In genomic region chr1:56289748-56290147, GRCm38 (mm10) we compare ENCODE assay signal across 12 mouse cellular contexts.
DNase-seq lines count a peak whose midpoint lies in the region; ATAC-seq lines count a peak whose summit lies in the region.
"Had no signal": no experiment of that assay in that cellular context is flagged by ENCODE, and none has a peak within 500 bp of the region (broad histone marks: within the 10 kb centered on the region; RNA-seq: fewer than 3 reads in every experiment).

No protein-coding gene starts in this region.

- peaks cover 11% of the 10 kb centered on the region; the same call in 1 of the 2 replicates for H3K4me1 ChIP-seq in kidney, embryonic 16.5 days (ENCODE audit: insufficient read depth, low read length)
- H3K4me1 ChIP-seq: liver, embryonic 13.5 days had no signal

- no peak for ATAC-seq in kidney, embryonic 16.5 days (ENCODE audit: low FRiP score, low TSS enrichment)
- ATAC-seq: activated CD4-positive, CD25-positive, alpha-beta regulatory T cell, adult 4 months had no signal

- H3K36me3 ChIP-seq in kidney, embryonic 16.5 days (ENCODE audit: insufficient read depth, low read length): no peaks in the 10 kb centered on the region
- H3K36me3 ChIP-seq: embryonic facial prominence, embryonic 13.5 days; liver, embryonic 13.5 days had no signal

- H3K4me3 ChIP-seq in kidney, embryonic 16.5 days (ENCODE audit: low read length): no peak overlapping the region
- H3K4me3 ChIP-seq: embryonic facial prominence, embryonic 13.5 days; left cerebral cortex, adult 2 months; liver, embryonic 13.5 days had no signal

- no peaks in the 10 kb centered on the region for H3K27me3 ChIP-seq in kidney, embryonic 16.5 days (ENCODE audit: insufficient read depth, low read length)
- H3K27me3 ChIP-seq: embryonic facial prominence, embryonic 13.5 days; liver, embryonic 13.5 days had no signal

- DNase-seq in adrenal gland, postnatal 10 days: peak; percentile 8
- DNase-seq in adrenal gland, postnatal 4 days (ENCODE audit: low spot score in 2 of 2): no peak
- DNase-seq in gastrocnemius, postnatal 14 days: peak; percentile 9
- DNase-seq in gastrocnemius, adult 8-10 months (ENCODE audit: low spot score in 2 of 2): no peak
- peak; percentile 52 for DNase-seq in kidney, postnatal 10 days
- peak; percentile 6 for DNase-seq in NIH3T3 (ENCODE audit: low read depth)
- DNase-seq in layer of hippocampus, adult 9-11 months: no peak
- DNase-seq: liver, embryonic 13.5 days had no signal

- H3K9me3 ChIP-seq in kidney, embryonic 16.5 days (ENCODE audit: low read length): no peaks in the 10 kb centered on the region
- H3K9me3 ChIP-seq: embryonic facial prominence, embryonic 13.5 days; liver, embryonic 13.5 days had no signal

- H3K4me2 ChIP-seq in kidney, embryonic 16.5 days (replicated peaks; ENCODE audit: low read depth, low read length): no peak overlapping the region
- H3K4me2 ChIP-seq: embryonic facial prominence, embryonic 13.5 days; liver, embryonic 13.5 days had no signal

- H3K9ac ChIP-seq in kidney, embryonic 16.5 days (replicated peaks; ENCODE audit: low read length): no peak overlapping the region
- H3K9ac ChIP-seq: embryonic facial prominence, embryonic 13.5 days; liver, embryonic 13.5 days had no signal

- 68% methylated on average over 1 of the region's 1 CpGs for WGBS in kidney, embryonic 16.5 days

- intact Hi-C loops in gastrocnemius, postnatal 14 days (cut with DNase I; ENCODE audit: low total_unique reads): no loop called here

- no peak overlapping the region for H3K27ac ChIP-seq in kidney, embryonic 16.5 days (ENCODE audit: low read length)
- H3K27ac ChIP-seq: embryonic facial prominence, embryonic 13.5 days; left cerebral cortex, adult 2 months; liver, embryonic 13.5 days had no signal

Comparison
In these comparisons a context has a peak if more than half of its experiments do, and no peak if none do; other contexts are left out.
1. DNase-seq: peak in adrenal gland, postnatal 10 days (single experiment), gastrocnemius, postnatal 14 days (single experiment), kidney, postnatal 10 days (single experiment) and NIH3T3 (single experiment); none in adrenal gland, postnatal 4 days (0 of 2), gastrocnemius, adult 8-10 months (0 of 2) and layer of hippocampus, adult 9-11 months (single experiment).